Mouse (Mus musculus): ENCODE measurements at regions not wholly inside any gene's neighbourhood (a gene's known extent, or its start where the extent isn't known, plus 50 kb on each side); places are given as distances from the start of the nearest gene placed in this dataset.
"Not testable (repeated sequence)": the region's sequence is repeated elsewhere in the genome, so short reads cannot be mapped to it uniquely, and the experiment has no call there.

DNA sequence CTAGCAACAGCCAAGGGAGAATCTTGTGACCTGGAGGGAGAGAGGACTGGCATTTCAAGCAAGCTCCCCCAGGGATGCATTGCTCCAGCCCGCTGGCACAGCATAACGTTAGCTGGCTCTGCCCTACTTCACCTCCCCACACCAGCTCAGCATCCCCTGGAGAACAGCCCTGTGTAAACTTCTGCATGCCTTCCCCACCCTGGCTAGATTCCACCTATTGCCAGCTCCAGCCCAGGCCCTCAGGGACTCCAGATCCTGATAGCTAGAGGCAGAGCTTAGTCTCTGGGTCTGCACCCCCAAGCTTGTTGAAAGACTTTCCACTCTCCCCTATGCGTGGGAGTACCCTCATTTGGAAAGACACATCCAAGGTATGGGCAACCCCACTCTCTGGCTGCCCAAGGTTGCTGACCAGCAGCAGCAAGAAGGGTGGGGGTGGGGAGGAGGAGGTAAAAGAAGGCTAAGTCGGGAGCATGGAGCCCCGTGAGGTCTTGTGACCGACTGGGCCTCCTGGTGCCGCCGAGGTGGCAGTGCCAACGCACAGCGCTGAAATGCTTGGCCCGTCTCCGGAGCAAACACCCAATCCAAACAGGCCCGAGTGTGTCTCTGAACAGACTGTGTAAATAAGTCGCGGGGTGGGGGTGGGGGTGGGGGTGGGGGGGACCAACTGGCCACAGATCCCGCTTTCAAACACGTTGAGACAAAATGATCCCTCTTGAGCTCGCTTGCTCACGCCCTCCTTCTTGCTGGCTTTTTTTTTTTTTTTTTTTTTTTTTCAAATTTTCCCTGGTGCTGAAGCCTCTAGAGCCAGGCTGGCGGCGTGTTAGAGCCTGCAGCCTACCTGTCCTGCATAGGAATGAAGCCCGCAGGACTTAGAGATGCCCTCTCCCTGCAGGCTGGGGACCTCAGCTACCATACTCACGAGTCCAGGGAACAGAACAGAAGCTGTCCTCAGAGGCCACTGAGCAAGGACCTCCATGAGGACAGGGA lies 350.3 kb downstream of the Sox9 start:
- DNase-seq (ENCODE audit: low read depth): no peak

DNA sequence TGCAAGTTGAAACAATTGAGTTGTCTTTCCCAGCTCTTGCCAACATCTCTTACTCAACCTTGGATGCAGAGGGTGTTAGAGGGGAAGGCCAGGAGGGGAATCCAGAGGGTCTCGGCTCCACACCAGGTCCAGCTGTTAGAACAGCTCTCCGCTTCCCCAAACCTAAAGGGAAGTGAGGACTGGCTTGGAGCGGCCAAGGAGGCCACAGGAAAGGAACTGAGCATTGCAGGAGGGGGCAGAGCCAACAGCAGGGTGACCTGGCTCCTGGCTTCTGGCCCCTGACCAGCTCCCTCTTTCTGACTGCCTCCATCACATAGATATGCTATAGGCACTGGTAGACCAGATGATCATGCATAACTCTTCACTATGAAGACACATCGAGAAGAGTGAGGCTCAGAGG lies 351.4 kb downstream of the Sox9 start:
- DNase-seq (ENCODE audit: low read depth): no peak

DNA sequence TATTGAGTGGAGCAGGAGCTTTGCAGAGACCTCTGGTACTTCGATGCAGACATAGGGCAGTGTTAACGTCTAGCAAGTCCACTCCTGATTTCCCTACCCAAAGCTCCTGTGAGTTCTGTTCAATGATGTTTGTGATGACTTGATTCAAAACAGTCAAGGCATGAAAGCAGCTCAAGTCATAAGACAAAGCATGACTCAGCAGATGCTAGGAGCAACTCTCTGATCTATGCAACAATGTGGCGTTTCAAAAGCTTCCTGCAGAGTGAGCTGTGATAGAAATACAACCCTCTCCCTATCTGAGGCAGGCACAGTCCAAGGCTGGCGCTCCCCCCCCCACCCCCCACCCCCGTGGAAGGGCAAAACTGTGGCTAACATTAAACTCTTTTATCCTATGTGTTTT lies 353.2 kb downstream of the Sox9 start:
- DNase-seq (ENCODE audit: low read depth): no peak

DNA sequence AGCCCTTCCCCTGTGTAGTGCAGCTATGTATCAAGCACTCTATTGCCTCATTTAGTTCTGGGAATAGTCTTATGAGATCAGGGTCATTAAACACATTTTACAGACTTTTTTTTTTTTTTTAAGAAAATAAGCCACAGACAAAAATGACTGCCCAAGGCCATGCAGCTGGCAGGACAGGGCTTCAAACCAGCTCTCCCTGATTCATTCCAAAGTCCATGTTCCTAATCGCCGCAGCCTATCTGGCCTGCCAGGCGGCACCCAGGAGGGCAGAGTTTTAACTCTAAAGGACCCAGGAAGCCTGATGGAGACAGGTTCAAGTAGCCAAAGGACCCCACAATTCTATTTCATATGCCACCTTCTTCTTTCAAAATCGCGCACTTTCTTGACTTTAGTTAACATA lies 356.4 kb downstream of the Sox9 start:
- no peak for DNase-seq (ENCODE audit: low read depth)

DNA sequence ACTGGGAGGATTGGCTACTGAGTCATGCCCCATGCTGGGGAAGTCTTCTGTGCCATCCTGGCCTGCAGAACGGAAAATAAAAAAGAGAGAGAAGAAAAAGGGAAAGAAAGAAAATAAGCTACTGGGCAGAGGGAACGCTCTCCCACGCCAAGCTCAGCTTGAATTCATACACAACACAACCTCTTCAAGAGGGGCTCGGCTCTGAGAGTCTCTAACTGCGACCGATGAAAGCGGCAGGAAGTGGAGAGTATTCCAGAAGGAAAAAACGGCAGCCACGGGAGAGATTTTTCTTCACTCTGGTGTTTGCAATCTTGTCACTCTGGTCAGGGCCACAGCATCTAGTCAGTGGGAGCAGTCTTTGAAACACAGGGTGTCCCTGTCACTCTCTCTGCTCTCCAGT lies 358.6 kb downstream of the Sox9 start:
- DNase-seq (ENCODE audit: low read depth): no peak

DNA sequence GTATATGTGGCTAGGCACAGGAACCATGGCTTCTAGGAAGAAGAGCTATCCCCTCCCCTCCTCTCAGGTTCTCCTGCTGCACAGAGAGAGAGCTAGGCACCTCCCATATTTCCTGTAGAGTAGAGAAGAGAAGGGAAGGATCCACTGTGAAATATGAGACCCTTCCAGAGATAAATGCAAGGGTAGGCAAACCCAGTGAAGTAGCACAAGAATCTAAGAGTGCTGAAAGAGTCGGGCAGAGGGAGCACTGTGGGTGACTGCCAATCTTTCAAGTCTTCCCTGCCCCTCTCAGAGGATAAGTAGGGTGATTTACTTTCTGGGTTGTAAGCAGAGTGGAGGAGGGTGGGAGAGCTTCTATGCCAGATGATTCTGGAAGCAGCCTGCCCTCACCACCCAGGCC lies 360.8 kb downstream of the Sox9 start:
- DNase-seq (ENCODE audit: low read depth): no peak

DNA sequence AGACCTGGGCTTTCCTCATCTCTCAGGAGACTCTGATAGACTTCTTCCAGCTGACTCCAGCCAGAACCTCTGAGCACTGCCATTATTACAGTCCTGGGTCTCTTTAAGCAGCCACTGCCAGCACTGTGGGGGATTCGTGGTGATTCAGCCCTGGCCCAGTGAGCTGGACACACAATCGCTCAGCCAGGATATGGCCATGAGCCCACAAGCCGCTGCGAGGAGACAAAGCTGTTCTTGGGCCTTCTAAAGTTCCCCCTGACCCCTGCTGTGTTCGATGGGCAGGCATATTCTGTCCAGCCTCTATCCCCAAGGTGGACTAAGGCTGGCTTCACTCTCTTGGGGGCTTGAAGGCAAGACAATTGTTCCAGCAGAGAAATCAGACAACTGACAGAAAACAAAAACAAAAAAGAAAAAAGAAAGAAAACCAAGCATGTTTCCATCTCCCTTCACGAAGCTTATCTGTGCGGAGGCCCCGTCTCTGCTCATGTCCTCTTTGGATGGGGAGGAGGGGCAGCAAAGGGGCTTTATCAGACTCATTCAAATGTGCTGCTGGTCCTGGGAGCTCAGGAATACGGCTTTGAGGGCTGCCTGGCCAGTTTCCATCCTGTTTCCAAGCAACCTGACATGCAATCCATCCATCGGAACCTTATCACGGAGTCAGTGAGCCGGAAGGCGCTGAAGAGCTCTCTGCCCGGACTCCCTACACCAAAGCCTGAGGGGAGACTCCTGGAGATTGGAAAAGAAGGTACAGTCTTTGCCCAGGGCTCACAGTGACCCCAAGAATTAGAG lies 362.0 kb downstream of the Sox9 start:
- no peak for DNase-seq (ENCODE audit: low read depth)

DNA sequence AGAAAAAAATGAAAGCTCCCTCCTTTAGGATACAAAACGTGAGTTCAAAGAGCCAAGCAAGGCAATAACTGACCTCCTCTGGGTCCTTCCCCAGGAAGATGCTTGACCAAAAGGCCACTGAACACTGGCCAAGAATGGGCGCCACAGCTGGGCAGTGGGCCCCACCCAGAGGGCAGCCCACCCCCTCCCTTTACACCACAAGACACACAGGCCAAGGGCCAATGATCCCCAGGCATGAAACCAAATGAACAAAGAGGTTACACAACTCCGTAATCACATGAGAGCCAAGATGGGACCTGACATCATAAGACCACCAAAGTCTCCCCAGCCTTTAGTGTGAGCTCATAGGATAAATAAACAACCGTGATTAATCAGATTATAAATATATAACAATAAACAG lies 363.7 kb downstream of the Sox9 start:
- no peak for DNase-seq (ENCODE audit: low read depth)

DNA sequence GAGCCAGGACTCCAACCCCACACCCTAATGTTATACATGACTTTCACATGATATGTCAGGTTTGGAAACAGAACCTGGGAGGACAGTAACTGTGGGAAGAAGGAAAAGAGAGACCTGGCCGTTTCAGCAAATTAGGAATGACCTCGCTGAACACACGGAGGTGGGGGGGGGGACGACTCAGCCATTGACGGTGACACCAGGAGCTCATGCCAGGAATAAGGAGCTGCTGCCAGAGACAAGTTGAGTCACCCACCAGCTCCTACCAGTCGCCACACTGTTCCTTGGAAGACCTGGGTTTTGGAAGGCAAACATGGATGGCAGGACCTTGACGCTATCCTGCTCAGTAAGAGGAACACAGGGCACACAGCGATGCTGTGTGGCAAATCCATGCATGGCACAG lies 364.7 kb downstream of the Sox9 start:
- DNase-seq (ENCODE audit: low read depth): no peak

DNA sequence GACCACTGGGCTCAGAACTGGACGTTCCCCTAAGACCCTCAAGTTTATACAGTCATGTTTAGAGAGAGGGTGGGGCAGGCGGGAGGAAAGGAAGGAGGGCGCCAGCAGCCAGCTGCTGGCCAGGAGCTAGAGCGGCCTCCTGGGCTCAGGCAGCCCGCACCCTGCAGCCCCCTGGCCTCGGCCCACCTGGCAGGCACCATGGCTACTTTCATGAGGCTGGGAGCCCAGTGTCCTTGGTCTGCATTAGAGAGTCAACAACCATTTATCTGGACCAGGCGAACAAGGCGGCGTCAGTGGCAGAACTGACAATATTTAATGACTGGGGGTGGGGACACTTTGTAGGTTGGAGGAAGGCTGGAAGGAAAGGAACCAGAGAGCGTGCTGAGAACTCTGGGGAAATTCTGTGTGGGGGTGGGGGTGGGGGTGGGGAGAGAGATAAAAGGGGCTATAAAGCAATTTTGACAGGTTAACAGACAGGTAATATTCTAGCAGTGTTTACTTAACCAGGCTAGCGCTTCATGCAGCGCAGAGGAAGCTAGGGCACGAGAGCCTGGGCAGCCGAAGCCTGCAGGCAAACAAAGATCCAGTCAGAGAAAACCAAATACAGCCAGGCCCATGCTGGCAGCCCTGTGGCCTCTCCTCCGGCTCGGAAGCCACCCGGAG lies 365.6 kb downstream of the Sox9 start:
- no peak for DNase-seq (ENCODE audit: low read depth)

DNA sequence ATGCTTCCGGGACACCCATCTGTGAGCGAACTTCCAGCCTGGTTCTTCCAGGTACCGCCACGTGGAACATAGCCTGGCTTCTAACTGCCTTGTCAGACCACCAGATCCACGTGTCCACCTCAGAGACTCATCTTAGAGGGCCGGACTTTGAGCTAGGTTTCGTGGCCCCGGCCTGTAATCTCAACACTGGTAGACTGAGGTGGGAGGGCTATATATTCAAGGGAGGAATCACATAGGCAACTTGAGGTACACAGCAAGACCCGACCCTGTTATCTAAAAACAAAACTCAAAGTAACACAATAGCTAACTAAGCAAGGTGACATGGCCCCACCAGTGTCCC lies 366.1 kb downstream of the Sox9 start:
- no peak for DNase-seq (ENCODE audit: low read depth)

DNA sequence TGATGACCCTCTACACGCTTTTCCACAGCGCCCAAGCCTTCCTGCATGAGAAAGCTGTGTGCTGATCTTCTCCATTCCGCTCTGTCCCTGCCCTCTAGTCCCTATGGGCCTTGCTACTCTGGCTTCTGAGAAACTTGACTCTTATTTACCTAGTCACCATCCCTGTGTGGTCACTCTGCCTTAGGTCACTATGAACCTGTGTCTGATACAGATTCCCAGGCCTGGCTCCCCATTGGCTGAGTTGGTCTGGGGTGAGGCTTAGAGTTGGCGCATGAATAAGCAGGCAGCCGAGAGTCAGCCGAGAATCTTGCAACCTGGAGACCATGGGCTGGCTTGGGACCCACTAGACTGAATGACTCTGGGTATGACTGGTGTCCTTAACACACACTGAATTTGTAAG lies 373.5 kb downstream of the Sox9 start:
- DNase-seq (ENCODE audit: low read depth): no peak

DNA sequence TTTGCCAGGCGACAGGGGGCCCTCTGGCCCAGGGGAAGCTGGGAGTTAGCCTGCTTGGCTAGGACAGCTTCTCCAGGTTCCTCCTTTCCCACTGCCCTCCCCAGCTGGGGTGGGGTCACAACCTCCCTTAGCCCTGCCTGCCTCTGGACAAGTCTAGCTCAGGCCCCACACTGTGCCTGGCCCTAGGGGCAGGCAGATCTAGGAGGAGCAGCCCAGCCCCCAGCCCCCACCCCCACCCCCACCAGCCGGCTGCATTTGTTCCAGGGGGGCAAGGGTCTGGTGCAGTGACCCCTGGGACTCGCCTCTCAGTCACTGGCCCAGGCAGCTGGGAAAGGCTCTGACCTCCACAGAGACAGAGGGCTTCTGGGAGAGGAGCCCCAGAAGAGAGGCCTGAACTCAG lies 381.9 kb downstream of the Sox9 start:
- DNase-seq (ENCODE audit: low read depth): no peak

DNA sequence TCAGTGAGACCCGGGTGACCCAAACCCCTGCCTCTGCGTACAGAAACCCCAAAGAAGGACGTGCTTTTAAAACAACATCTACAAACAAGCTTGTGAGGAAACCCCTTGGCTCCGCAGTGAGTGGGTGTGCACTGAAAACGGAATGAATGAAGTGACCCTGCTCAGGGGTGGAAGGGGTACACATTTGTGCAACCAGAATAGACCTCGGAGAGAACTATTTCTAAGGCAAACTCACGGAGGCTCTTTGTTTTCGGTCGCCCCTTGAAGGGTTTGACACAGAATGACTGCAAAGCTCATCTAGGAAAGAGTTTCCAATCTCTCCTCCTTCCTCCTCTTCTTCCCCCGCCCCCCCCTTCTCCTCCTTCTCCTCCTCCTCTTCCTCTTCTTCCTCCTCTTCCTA lies 382.5 kb downstream of the Sox9 start:
- no peak for DNase-seq (ENCODE audit: low read depth)

DNA sequence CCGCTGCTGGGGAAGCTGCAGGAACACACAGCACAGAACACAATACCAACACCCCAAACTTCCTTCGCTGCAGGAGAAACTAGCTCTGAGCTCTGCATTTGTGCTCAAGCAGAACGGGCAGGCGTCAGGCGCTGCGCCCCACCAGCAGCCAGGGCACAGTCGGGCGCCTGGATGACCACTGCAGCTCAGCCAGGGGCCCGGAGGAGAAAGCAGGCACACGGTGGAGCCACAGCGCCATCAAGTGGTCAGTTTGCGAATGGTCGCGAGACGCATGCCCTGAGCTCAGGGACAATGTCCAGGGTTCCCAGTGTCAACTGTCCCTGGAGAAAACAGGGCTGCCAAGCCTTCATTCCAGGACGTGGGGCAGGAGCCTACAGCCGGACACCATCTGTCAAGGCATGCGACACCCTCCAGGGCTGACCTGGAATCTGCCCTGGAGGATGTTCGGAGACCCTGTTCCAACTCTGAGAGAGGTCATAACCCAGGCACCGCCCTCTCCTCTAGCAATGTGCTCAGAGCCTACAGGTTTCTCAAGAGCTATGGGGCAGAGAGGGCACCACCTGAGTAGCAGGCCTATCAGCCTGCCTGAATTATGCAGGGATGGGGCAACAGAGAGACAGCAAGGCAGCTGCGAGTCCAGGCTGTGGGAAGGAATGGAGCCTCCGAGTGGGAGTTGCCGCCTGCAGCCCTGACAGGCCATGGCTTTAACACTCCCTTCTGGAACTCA lies 383.2 kb downstream of the Sox9 start:
- peak; percentile 62 for DNase-seq (ENCODE audit: low read depth)

DNA sequence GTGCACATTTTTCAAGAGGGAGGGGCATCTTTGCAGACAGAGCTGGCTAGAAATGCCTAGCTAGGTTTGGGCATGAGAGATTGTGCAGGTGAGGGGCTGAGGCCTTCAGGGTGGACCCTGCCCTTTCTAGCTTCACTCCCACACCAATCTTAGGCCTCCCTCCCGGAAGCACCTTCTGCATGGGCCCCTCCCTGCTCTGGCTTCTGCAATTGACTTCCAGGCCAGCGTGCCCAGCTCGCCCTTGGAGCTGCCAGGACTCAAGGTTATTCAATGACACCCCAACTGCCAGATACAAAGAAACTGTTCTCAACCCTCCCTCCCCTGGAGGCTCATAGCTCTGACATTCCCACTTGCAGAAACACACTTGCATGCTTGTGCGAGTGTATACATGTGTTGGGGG lies 384.5 kb downstream of the Sox9 start:
- DNase-seq (ENCODE audit: low read depth): no peak

DNA sequence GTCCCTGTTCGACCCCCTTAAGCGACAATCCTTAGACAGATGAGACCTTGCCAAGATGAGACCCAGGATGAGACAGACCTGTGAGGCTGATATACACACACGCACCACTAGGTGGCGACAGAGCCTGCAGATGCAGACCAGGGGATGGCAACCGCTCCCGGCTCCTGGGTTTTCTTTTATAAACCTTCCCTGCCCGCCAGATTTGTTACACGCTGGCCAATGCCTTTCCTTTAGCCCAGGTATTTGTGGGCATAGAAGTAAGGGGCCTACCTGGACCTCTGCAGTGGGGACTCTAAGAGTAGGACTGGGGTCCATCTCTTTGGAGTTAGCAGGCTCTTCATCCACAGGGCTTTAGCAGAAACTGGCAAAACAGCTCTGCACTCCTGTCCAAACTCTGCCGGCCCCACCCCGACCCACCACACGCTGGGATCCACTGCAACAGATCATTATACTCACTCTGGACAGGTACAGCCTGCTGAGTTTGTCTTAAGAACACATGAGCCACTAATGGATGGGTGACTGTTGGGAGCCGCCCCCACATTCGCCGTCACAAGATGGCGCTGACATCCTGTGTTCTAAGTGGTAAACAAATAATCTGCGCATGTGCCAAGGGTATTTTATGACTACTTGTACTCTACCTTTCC lies 390.6 kb downstream of the Sox9 start:
- DNase-seq (ENCODE audit: low read depth): peak; percentile 44

DNA sequence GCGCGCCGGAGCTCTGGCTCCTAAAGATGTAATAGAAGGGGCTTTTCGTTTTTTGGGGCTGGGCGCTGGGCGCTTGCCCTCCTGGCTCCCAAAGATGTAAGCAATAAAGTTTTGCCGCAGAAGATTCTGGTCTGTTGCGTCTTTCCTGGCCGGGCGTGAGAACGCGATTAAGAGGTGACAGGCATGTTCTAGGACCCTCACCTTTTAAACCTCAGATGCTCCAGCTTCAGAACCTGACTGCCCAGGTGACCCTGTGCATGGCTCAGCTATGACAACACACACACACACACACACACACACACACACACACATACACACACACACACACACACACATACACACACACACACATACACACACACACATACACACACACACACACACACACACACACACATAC lies 391.3 kb downstream of the Sox9 start:
- not testable (repeated sequence) for DNase-seq (ENCODE audit: low read depth)

DNA sequence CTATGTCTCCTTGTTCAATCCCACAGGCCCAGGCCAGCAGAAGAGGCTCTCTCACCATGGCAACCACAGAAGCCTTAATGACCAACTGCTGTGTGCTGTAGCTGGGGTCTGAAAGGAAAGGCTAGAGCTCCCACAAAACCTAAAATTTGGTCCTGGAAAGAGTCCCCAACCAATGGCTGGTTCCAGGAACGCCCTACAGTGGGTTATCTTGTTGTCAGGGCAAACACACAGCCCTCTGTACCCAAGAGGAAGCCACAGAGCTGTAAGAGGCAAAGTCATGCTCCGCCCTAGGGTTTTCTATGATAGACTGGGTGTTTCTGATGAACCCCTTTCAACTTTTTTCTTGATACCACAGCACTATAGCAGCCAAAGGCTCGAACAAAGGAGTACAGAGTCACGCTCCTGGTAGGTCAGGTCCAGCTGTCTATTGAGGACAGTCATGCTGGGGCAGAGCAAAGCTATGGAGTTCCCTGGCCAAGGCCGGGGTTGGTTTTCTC lies 392.0 kb downstream of the Sox9 start:
- no peak for DNase-seq (ENCODE audit: low read depth)

DNA sequence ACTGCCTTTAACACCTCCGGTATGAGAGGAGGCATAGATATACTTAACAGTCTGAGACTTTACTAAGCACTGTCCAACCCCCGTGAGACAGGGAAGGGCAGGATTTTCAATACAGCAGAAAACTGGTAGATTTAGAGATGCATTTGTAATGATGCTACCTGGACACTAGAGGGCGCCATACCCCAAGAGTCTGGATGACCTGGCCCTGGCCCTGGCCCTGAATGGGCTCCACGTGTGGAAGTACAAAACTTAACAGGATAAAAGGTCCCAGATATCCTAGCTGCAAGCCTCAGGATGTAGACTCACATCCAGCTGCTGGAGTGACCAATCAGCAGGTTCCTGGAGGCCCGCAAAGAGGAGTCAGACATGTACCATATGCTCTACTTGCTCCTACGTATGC lies 393.3 kb downstream of the Sox9 start:
- DNase-seq (ENCODE audit: low read depth): no peak

DNA sequence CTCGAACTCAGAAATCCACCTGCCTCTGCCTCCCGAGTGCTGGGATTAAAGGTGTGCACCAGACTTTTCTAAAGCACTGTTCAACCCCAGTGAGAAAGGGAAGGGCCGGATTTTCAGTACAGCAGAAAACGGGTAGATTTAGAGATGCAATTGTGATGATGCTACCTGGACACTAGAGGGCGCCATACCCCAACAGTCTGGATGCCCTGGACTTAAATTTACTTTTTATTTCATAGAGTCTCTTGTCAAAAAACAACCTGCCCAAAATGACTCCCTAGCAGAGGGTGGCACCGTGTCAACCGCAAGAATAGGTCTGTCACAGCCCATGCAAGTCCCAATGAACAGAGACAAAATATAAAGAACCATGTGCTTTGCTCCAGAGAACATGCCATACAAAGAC lies 394.2 kb downstream of the Sox9 start:
- no peak for DNase-seq (ENCODE audit: low read depth)

Measured in gonadal fat pad, adult 2 months (tissue).